Mouse (Mus musculus) limb, embryonic 11.5 days (tissue): ENCODE results near the gene Hoxb1. TPM values are rescaled to one million over a fixed set of nuclear protein-coding genes. Genes with fewer than 3 reads are reported as not detected.
A peak's percentile ranks its signal among the peaks of the same experiment; 100 is the strongest.

ENCODE experiments used
- ATAC-seq: fragments of 200-750 bp; cut with Nextera tagmentation; 2 replicates; pipeline ENCODE4 v1.8.0; 2017; ENCODE audit warnings: low read depth; ENCODE audit not compliant: insufficient number of reproducible peaks, low FRiP score, low TSS enrichment
- DNase-seq: peaks from one replicate; pipeline ENCODE4 v3.0.0-alpha.2; 2015; ENCODE audit warnings: low spot score
- H3K27ac ChIP-seq: fragments of 300-500 bp; sonication (generic); replicated peaks from 2 replicates; pipeline ENCODE4 v1.5.1; 2014; ENCODE audit warnings: low read depth, mild to moderate bottlenecking, low read length
- H3K27me3 ChIP-seq: fragments of 300-500 bp; sonication (generic); 2 replicates; pipeline ENCODE4 v1.6.1; 2014; ENCODE audit warnings: mild to moderate bottlenecking, low read length, mixed read lengths; ENCODE audit not compliant: control insufficient read depth, insufficient read depth
- H3K36me3 ChIP-seq: fragments of 300-500 bp; sonication (generic); 2 replicates; pipeline ENCODE4 v1.6.1; 2014; ENCODE audit warnings: mild to moderate bottlenecking, low read length, moderate library complexity, mixed read lengths; ENCODE audit not compliant: control insufficient read depth, insufficient read depth
- H3K4me1 ChIP-seq: fragments of 300-500 bp; sonication (generic); 2 replicates; pipeline ENCODE4 v1.6.1; 2014; ENCODE audit warnings: low read length, mixed read lengths; ENCODE audit not compliant: control insufficient read depth, insufficient read depth
- H3K4me2 ChIP-seq: fragments of 300-500 bp; sonication (generic); 2 replicates; pipeline ENCODE4 v1.6.1; 2014; ENCODE audit warnings: low read depth, mild to moderate bottlenecking, moderate library complexity; ENCODE audit not compliant: severe bottlenecking
- H3K4me3 ChIP-seq: fragments of 300-500 bp; sonication (generic); 2 replicates; pipeline ENCODE4 v1.5.1; 2014; ENCODE audit warnings: low read depth, low read length
- H3K9ac ChIP-seq: fragments of 300-500 bp; sonication (generic); 2 replicates; pipeline ENCODE4 v1.6.1; 2014; ENCODE audit warnings: mild to moderate bottlenecking, low read length
- H3K9me3 ChIP-seq: fragments of 300-500 bp; sonication (generic); 2 replicates; pipeline ENCODE4 v1.6.1; 2016; ENCODE audit warnings: low read length; ENCODE audit not compliant: control insufficient read depth
- WGBS: fragments of 180-500 bp; shearing (Covaris S2); extraction: QIAGEN DNeasy Blood & Tissue Kit; methylation state at CpG from one replicate; pipeline ENCODE4 v1.1.7; 2014; 5-methylcytosine and 5-hydroxymethylcytosine counted together
- polyA plus RNA-seq: library from polyadenylated mRNA; unstranded; fragments of >200 nt; fragmentation: Nextera tagmentation; extraction: Ambion mirVana; gene quantifications from 2 replicates; pipeline ENCODE4 v1.2.1, GENCODE M21; 2014

Hoxb1 gene
- polyA plus RNA-seq, 1 experiment from 2014 or later, result not detected

- Histone ChIP-seq H3K9me3 (no peaks in the 10 kb centered on the region), H3K36me3 (no peaks in the 10 kb centered on the region), H3K4me1 (peaks cover 29% of the 10 kb centered on the region), H3K4me3 (no peak within 1 kb of the TSS), H3K27me3 (peaks cover 60% of the 10 kb centered on the region), H3K27ac (no peak within 1 kb of the TSS), H3K4me2 (peak within 1 kb of the TSS; percentile 79; the same call in 1 of the 2 replicates), H3K9ac (no peak within 1 kb of the TSS)
- ATAC-seq (no peak), DNase-seq (no peak)
- WGBS, result 1% methylated on average over 2 of the region's 2 CpGs
These were observed 15.3 kb upstream of the Hoxb1 start, which contains the start of gene Hoxb2 for GRCm38 (mm10) chr11:96350341-96350624. Gene Hoxb2, plus strand, starts transcription at chr11:96350525.

- Histone ChIP-seq H3K27me3 (peaks cover 55% of the 10 kb centered on the region), H3K36me3 (no peaks in the 10 kb centered on the region), H3K4me3 (no peak overlapping the region), H3K27ac (no peak overlapping the region), H3K9ac (no peak overlapping the region), H3K4me1 (peaks cover 25% of the 10 kb centered on the region), H3K4me2 (peak overlapping the region; percentile 79; the same call in 1 of the 2 replicates), H3K9me3 (no peaks in the 10 kb centered on the region)
- ATAC-seq (no peak), DNase-seq (peak; percentile 31)
- WGBS, result 13% methylated on average over 2 of the region's 2 CpGs
These were observed 14.8 kb upstream of the Hoxb1 start for GRCm38 (mm10) chr11:96350791-96351190.

GRCm38 (mm10) chr11:96351312-96351711 lies 14.2 kb upstream of the Hoxb1 start:
- H3K27ac ChIP-seq, result no peak overlapping the region
- H3K4me3 ChIP-seq, result peak overlapping the region; percentile 59; the same call in 1 of the 2 replicates
- under 1% methylated on average over 11 of the region's 11 CpGs for WGBS

GRCm38 (mm10) chr11:96351831-96352230 lies 13.7 kb upstream of the Hoxb1 start:
- H3K27ac ChIP-seq, result peak overlapping the region; percentile 68
- peak overlapping the region; percentile 59 for H3K4me3 ChIP-seq
- DNase-seq (peak; percentile 68), ATAC-seq (no peak)
- peak overlapping the region; percentile 79 for H3K4me2 ChIP-seq
- H3K36me3 ChIP-seq, result no peaks in the 10 kb centered on the region
- peaks cover 47% of the 10 kb centered on the region for H3K27me3 ChIP-seq
- no peaks in the 10 kb centered on the region for H3K9me3 ChIP-seq
- H3K4me1 ChIP-seq, result peaks cover 18% of the 10 kb centered on the region; the same call in 1 of the 2 replicates
- under 1% methylated on average over 22 of the region's 22 CpGs for WGBS
- H3K9ac ChIP-seq, result peak overlapping the region; percentile 88

More at GRCm38 (mm10) chr11:96351312-96351711, 14.2 kb upstream of the Hoxb1 start:
- Histone ChIP-seq H3K36me3 (no peaks in the 10 kb centered on the region), H3K4me2 (peak overlapping the region; percentile 79), H3K27me3 (peaks cover 52% of the 10 kb centered on the region), H3K9me3 (no peaks in the 10 kb centered on the region), H3K9ac (no peak overlapping the region), H3K4me1 (peaks cover 21% of the 10 kb centered on the region; the same call in 1 of the 2 replicates)
- peak; percentile 67 for DNase-seq
- no peak for ATAC-seq

GRCm38 (mm10) chr11:96352691-96353521 lies 12.6 kb upstream of the Hoxb1 start:
- under 1% methylated on average over 71 of the region's 75 CpGs for WGBS
- peak overlapping the region; percentile 48 for H3K27ac ChIP-seq
- H3K9ac ChIP-seq, result peak overlapping the region; percentile 88
- H3K4me1 ChIP-seq, result peaks cover 16% of the 10 kb centered on the region; the same call in 1 of the 2 replicates
- no peaks in the 10 kb centered on the region for H3K36me3 ChIP-seq
- no peak for ATAC-seq
- H3K4me3 ChIP-seq, result peak overlapping the region; percentile 59
- H3K9me3 ChIP-seq, result no peaks in the 10 kb centered on the region
- H3K4me2 ChIP-seq, result peak overlapping the region; percentile 79
- peak; percentile 80 for DNase-seq
- H3K27me3 ChIP-seq, result peaks cover 40% of the 10 kb centered on the region

- Histone ChIP-seq H3K9ac (peak overlapping the region; percentile 88), H3K4me1 (peaks cover 13% of the 10 kb centered on the region; the same call in 1 of the 2 replicates)
These were observed 12.1 kb upstream of the Hoxb1 start for GRCm38 (mm10) chr11:96353522-96353841.

DNA sequence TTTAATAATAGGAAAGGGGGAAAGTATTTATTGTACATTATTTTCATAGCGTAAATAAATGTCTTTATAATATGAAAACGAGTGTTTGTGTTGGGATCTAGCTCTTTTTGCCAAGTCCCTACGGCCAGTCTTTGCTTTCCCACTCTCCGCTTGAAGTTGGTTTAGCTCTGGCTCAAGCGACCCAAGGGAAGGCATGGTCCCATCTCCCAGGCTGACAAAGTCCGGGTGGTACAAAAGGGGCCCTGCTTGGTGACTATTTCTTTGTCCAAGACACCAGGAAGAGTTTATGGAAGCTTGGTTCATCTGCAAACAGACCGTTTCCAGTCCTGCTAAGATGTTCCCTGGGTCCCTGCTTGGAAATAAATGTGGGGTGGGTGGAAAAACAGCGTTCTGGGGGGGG lies 11.6 kb upstream of the Hoxb1 start:
- H3K4me2 ChIP-seq, result peak overlapping the region; percentile 72
- peak overlapping the region; percentile 68 for H3K27ac ChIP-seq
- H3K36me3 ChIP-seq, result no peaks in the 10 kb centered on the region
- ATAC-seq (no peak), DNase-seq (peak; percentile 69)
- no peaks in the 10 kb centered on the region for H3K9me3 ChIP-seq
- peaks cover 32% of the 10 kb centered on the region for H3K27me3 ChIP-seq
- H3K4me1 ChIP-seq, result peaks cover 12% of the 10 kb centered on the region; the same call in 1 of the 2 replicates
- peak overlapping the region; percentile 60 for H3K9ac ChIP-seq
- WGBS, result 4% methylated on average over 8 of the region's 8 CpGs
- peak overlapping the region; percentile 24 for H3K4me3 ChIP-seq

More at GRCm38 (mm10) chr11:96353522-96353841, 12.1 kb upstream of the Hoxb1 start:
- H3K4me2 ChIP-seq, result peak overlapping the region; percentile 79
- H3K9me3 ChIP-seq, result no peaks in the 10 kb centered on the region
- H3K36me3 ChIP-seq, result no peaks in the 10 kb centered on the region
- DNase-seq (no peak), ATAC-seq (no peak)
- H3K4me3 ChIP-seq, result peak overlapping the region; percentile 59
- peaks cover 36% of the 10 kb centered on the region for H3K27me3 ChIP-seq
- WGBS, result under 1% methylated on average over 14 of the region's 14 CpGs
- H3K27ac ChIP-seq, result peak overlapping the region; percentile 48; the same call in 1 of the 2 replicates

GRCm38 (mm10) chr11:96354376-96354775 lies 11.2 kb upstream of the Hoxb1 start:
- ATAC-seq (no peak), DNase-seq (peak; percentile 86)
- under 1% methylated on average over 25 of the region's 25 CpGs for WGBS

More at GRCm38 (mm10) chr11:96354376-96354775, 11.2 kb upstream of the Hoxb1 start:
- no peaks in the 10 kb centered on the region for H3K9me3 ChIP-seq
- H3K4me2 ChIP-seq, result peak overlapping the region; percentile 72
- peaks cover 28% of the 10 kb centered on the region for H3K27me3 ChIP-seq
- peak overlapping the region; percentile 60 for H3K9ac ChIP-seq
- peak overlapping the region; percentile 68 for H3K27ac ChIP-seq
- no peaks in the 10 kb centered on the region for H3K36me3 ChIP-seq
- H3K4me3 ChIP-seq, result peak overlapping the region; percentile 24
- H3K4me1 ChIP-seq, result peaks cover 11% of the 10 kb centered on the region; the same call in 1 of the 2 replicates
